Mouse (Mus musculus) liver, postnatal 0 days (tissue): ENCODE results near the gene Snx29.

Experiments
- CTCF ChIP-seq: sonication (generic); IDR thresholded peaks from 2 replicates; pipeline ENCODE4 v1.5.1; 2016; ENCODE audit warnings: antibody characterized with exemption, low read depth
- EP300 ChIP-seq: IDR thresholded peaks from 2 replicates; pipeline ENCODE4 v1.6.1; 2016; ENCODE audit warnings: antibody characterized with exemption, low read depth, mild to moderate bottlenecking

DNA sequence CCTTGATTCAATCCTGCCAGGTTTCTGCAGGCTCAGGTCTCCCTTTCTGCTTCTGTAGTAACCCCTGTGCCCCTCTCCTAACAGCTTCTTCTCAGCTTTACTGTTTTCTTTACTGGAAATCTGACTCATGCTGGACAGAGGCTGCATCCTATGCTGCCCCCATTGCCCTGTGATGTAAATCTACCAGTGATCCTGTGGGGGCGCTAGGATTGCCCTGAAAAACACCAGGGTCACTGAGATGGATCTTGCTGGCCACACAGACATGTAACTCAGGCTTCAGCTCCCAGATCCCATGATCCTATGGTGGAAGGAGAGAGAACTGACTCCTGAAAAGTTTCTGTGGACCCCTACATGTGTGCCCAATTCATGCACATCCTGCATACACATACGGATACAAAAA lies 73.9 kb downstream of the Snx29 start:
- TF ChIP-seq CTCF (peak; percentile 27; the same call in 1 of the 2 replicates), EP300 (no peak)
